ENCODE assay signal across 10 mouse cellular contexts in genomic region chr11:115161578-115162204, GRCm38 (mm10). TPM values are rescaled to one million over a fixed set of nuclear protein-coding genes. Genes with fewer than 3 reads are reported as not detected.
DNase-seq lines count a peak whose midpoint lies in the region; ATAC-seq and TF ChIP-seq lines count a peak whose summit lies in the region.
"Had no signal": no experiment of that assay in that cellular context is flagged by ENCODE, and none has a peak within 500 bp of the region (broad histone marks: within the 10 kb centered on the region; RNA-seq: fewer than 3 reads in every experiment).

No protein-coding gene starts in this region.

- DNase-seq in cerebellum, adult 8-10 months = peak; percentile 18
- DNase-seq in cerebellum, postnatal 10 days = no peak
- no peak for DNase-seq in midbrain, embryonic 10.5 days (ENCODE audit: low spot score)
- peak; percentile 69 for DNase-seq in thymus, postnatal 25 days
- no peak for DNase-seq in midbrain, postnatal 0 days (ENCODE audit: low spot score)
- DNase-seq: right cerebral cortex, postnatal 25 days had no signal

- no peaks in the 10 kb centered on the region for H3K36me3 ChIP-seq in midbrain, embryonic 10.5 days
- no peaks in the 10 kb centered on the region for H3K36me3 ChIP-seq in midbrain, embryonic 16.5 days (ENCODE audit: control insufficient read depth, insufficient read depth, low read length)
- H3K36me3 ChIP-seq in liver, embryonic 15.5 days (replicated peaks) = no peaks in the 10 kb centered on the region
- no peaks in the 10 kb centered on the region for H3K36me3 ChIP-seq in hindbrain, embryonic 16.5 days (ENCODE audit: control insufficient read depth, insufficient read depth, low read length)
- H3K36me3 ChIP-seq in midbrain, postnatal 0 days (ENCODE audit: insufficient read depth, low read length) = no peaks in the 10 kb centered on the region
- H3K36me3 ChIP-seq: embryonic facial prominence, embryonic 10.5 days had no signal

- H3K4me3 ChIP-seq in midbrain, embryonic 10.5 days = peak overlapping the region; percentile 69; the same call in 1 of the 2 replicates
- H3K4me3 ChIP-seq in midbrain, embryonic 16.5 days (ENCODE audit: low read depth, low read length) = no peak overlapping the region
- H3K4me3 ChIP-seq in liver, embryonic 15.5 days (replicated peaks) = no peak overlapping the region
- no peak overlapping the region for H3K4me3 ChIP-seq in hindbrain, embryonic 16.5 days (ENCODE audit: low read length)
- H3K4me3 ChIP-seq in midbrain, postnatal 0 days (ENCODE audit: low read depth, low read length) = no peak overlapping the region

- no peak overlapping the region for H3K27ac ChIP-seq in midbrain, embryonic 10.5 days (replicated peaks)
- H3K27ac ChIP-seq in midbrain, embryonic 16.5 days (ENCODE audit: low read length) = no peak overlapping the region
- peak overlapping the region; percentile 79 for H3K27ac ChIP-seq in liver, embryonic 15.5 days (replicated peaks)
- no peak overlapping the region for H3K27ac ChIP-seq in hindbrain, embryonic 16.5 days (ENCODE audit: low read depth, low read length)
- H3K27ac ChIP-seq in midbrain, postnatal 0 days (ENCODE audit: low read depth, low read length) = no peak overlapping the region

- H3K9ac ChIP-seq in midbrain, embryonic 16.5 days (ENCODE audit: low read depth, low read length) = no peak overlapping the region
- no peak overlapping the region for H3K9ac ChIP-seq in liver, embryonic 15.5 days
- no peak overlapping the region for H3K9ac ChIP-seq in hindbrain, embryonic 16.5 days (ENCODE audit: low read depth, low read length)
- no peak overlapping the region for H3K9ac ChIP-seq in midbrain, postnatal 0 days (replicated peaks; ENCODE audit: low read length, poor library complexity, severe bottlenecking)

- H3K4me1 ChIP-seq in midbrain, embryonic 10.5 days = peaks cover 60% of the 10 kb centered on the region
- H3K4me1 ChIP-seq in midbrain, embryonic 16.5 days (ENCODE audit: control insufficient read depth, insufficient read depth, low read length) = peaks cover 19% of the 10 kb centered on the region
- H3K4me1 ChIP-seq in liver, embryonic 15.5 days (replicated peaks) = peaks cover 75% of the 10 kb centered on the region
- H3K4me1 ChIP-seq in hindbrain, embryonic 16.5 days (ENCODE audit: control insufficient read depth, insufficient read depth, low read depth, low read length) = peaks cover 19% of the 10 kb centered on the region
- H3K4me1 ChIP-seq in midbrain, postnatal 0 days (ENCODE audit: insufficient read depth, low read length) = peaks cover 4% of the 10 kb centered on the region; the same call in 1 of the 2 replicates

- TF ChIP-seq CTCF in midbrain, postnatal 0 days (IDR thresholded peaks at IDR 0.05) = no peak

- WGBS in midbrain, embryonic 10.5 days = 66% methylated on average over 9 of the region's 9 CpGs
- WGBS in midbrain, embryonic 16.5 days = 71% methylated on average over 9 of the region's 9 CpGs
- WGBS in liver, embryonic 15.5 days (ENCODE audit: insufficient replicate concordance) = 14% methylated on average over 9 of the region's 9 CpGs
- WGBS in hindbrain, embryonic 16.5 days = 69% methylated on average over 9 of the region's 9 CpGs
- 62% methylated on average over 9 of the region's 9 CpGs for WGBS in midbrain, postnatal 0 days

- no peaks in the 10 kb centered on the region for H3K9me3 ChIP-seq in midbrain, embryonic 10.5 days (replicated peaks)
- H3K9me3 ChIP-seq in midbrain, embryonic 16.5 days (replicated peaks; ENCODE audit: control insufficient read depth, low read length, poor library complexity, severe bottlenecking) = peaks cover 4% of the 10 kb centered on the region; the same call in 1 of the 2 replicates
- H3K9me3 ChIP-seq in liver, embryonic 15.5 days (replicated peaks) = no peaks in the 10 kb centered on the region
- no peaks in the 10 kb centered on the region for H3K9me3 ChIP-seq in hindbrain, embryonic 16.5 days (ENCODE audit: control insufficient read depth, low read length)
- H3K9me3 ChIP-seq in midbrain, postnatal 0 days (ENCODE audit: low read length) = no peaks in the 10 kb centered on the region

- no peak overlapping the region for H3K4me2 ChIP-seq in midbrain, embryonic 16.5 days (ENCODE audit: low read length)
- peak overlapping the region; percentile 94 for H3K4me2 ChIP-seq in liver, embryonic 15.5 days
- no peak overlapping the region for H3K4me2 ChIP-seq in hindbrain, embryonic 16.5 days (ENCODE audit: low read length)
- no peak overlapping the region for H3K4me2 ChIP-seq in midbrain, postnatal 0 days (ENCODE audit: low read depth, low read length, poor library complexity, severe bottlenecking)

- ATAC-seq in midbrain, embryonic 16.5 days = no peak
- no peak for ATAC-seq in liver, embryonic 15.5 days (ENCODE audit: insufficient read depth)
- ATAC-seq in hindbrain, embryonic 16.5 days = no peak
- no peak for ATAC-seq in midbrain, postnatal 0 days (ENCODE audit: low FRiP score)

- peaks cover 81% of the 10 kb centered on the region for H3K27me3 ChIP-seq in midbrain, embryonic 10.5 days (ENCODE audit: low read depth, poor library complexity, severe bottlenecking)
- H3K27me3 ChIP-seq in midbrain, embryonic 16.5 days (ENCODE audit: control insufficient read depth, insufficient read depth, low read depth, low read length) = peaks cover 42% of the 10 kb centered on the region
- H3K27me3 ChIP-seq in liver, embryonic 15.5 days = peaks cover 31% of the 10 kb centered on the region
- H3K27me3 ChIP-seq in hindbrain, embryonic 16.5 days (replicated peaks; ENCODE audit: control insufficient read depth, insufficient read depth, low read length) = peaks cover 10% of the 10 kb centered on the region; the same call in 1 of the 2 replicates
- peaks cover 31% of the 10 kb centered on the region for H3K27me3 ChIP-seq in midbrain, postnatal 0 days (ENCODE audit: insufficient read depth, low read length)

RNA-seq across cellular contexts. Expression of gene Slc9a3r1, which starts 1.4 kb away (rescaled TPM):
- polyA plus RNA-seq in midbrain, embryonic 10.5 days (2016; fragmentation: Nextera tagmentation; extraction: Ambion mirVana) = 36.8 and 37.8 TPM in 2 replicates
- 47.5 and 57.5 TPM in 2 replicates for polyA plus RNA-seq in midbrain, embryonic 16.5 days (2015; fragmentation: Nextera tagmentation; extraction: Ambion mirVana)
- 76.4 and 82.1 TPM in 2 replicates for polyA plus RNA-seq in liver, embryonic 15.5 days (2015; fragmentation: Nextera tagmentation; extraction: Ambion mirVana)
- 81.5 and 93.4 TPM in 2 replicates for polyA plus RNA-seq in hindbrain, embryonic 16.5 days (2015; fragmentation: Nextera tagmentation; extraction: Ambion mirVana)
- total RNA-seq in midbrain, postnatal 0 days (2014; rRNA removed) = 53.3 and 57.3 TPM in 2 replicates
- 65.4 and 72.9 TPM in 2 replicates for polyA plus RNA-seq in midbrain, postnatal 0 days (2015; fragmentation: Nextera tagmentation; extraction: Ambion mirVana)

RNA-seq across cellular contexts. Expression of gene Tmem104, which starts 25.6 kb away (rescaled TPM):
- 7.1 and 11.3 TPM in 2 replicates for polyA plus RNA-seq in midbrain, embryonic 10.5 days (2016; fragmentation: Nextera tagmentation; extraction: Ambion mirVana)
- 12.5 and 14.9 TPM in 2 replicates for polyA plus RNA-seq in midbrain, embryonic 16.5 days (2015; fragmentation: Nextera tagmentation; extraction: Ambion mirVana)
- polyA plus RNA-seq in liver, embryonic 15.5 days (2015; fragmentation: Nextera tagmentation; extraction: Ambion mirVana) = 5.1 and 6.0 TPM in 2 replicates
- polyA plus RNA-seq in hindbrain, embryonic 16.5 days (2015; fragmentation: Nextera tagmentation; extraction: Ambion mirVana) = 12.3 and 13.1 TPM in 2 replicates
- 7.8 and 8.5 TPM in 2 replicates for total RNA-seq in midbrain, postnatal 0 days (2014; rRNA removed)
- polyA plus RNA-seq in midbrain, postnatal 0 days (2015; fragmentation: Nextera tagmentation; extraction: Ambion mirVana) = 12.2 and 12.9 TPM in 2 replicates

RNA-seq across cellular contexts. Expression of gene Nat9, which starts 26.0 kb away (rescaled TPM):
- polyA plus RNA-seq in midbrain, embryonic 10.5 days (2016; fragmentation: Nextera tagmentation; extraction: Ambion mirVana) = 17.8 and 19.5 TPM in 2 replicates
- polyA plus RNA-seq in midbrain, embryonic 16.5 days (2015; fragmentation: Nextera tagmentation; extraction: Ambion mirVana) = 23.2 and 23.9 TPM in 2 replicates
- 9.9 and 11.6 TPM in 2 replicates for polyA plus RNA-seq in liver, embryonic 15.5 days (2015; fragmentation: Nextera tagmentation; extraction: Ambion mirVana)
- polyA plus RNA-seq in hindbrain, embryonic 16.5 days (2015; fragmentation: Nextera tagmentation; extraction: Ambion mirVana) = 20.9 and 24.6 TPM in 2 replicates
- total RNA-seq in midbrain, postnatal 0 days (2014; rRNA removed) = 13.0 and 19.3 TPM in 2 replicates
- polyA plus RNA-seq in midbrain, postnatal 0 days (2015; fragmentation: Nextera tagmentation; extraction: Ambion mirVana) = 17.5 and 20.1 TPM in 2 replicates

RNA-seq across cellular contexts. Expression of gene Cd300lf, which starts 27.9 kb away (rescaled TPM):
- 0.21 TPM in 1 of 2 replicates, not detected in the other for polyA plus RNA-seq in midbrain, embryonic 10.5 days (2016; fragmentation: Nextera tagmentation; extraction: Ambion mirVana)
- polyA plus RNA-seq in midbrain, embryonic 16.5 days (2015; fragmentation: Nextera tagmentation; extraction: Ambion mirVana) = 0.34 TPM in 1 of 2 replicates, not detected in the other
- 4.5 and 4.8 TPM in 2 replicates for polyA plus RNA-seq in liver, embryonic 15.5 days (2015; fragmentation: Nextera tagmentation; extraction: Ambion mirVana)
- polyA plus RNA-seq in hindbrain, embryonic 16.5 days (2015; fragmentation: Nextera tagmentation; extraction: Ambion mirVana) = 0.29 and 0.32 TPM in 2 replicates
- 0.16 and 0.42 TPM in 2 replicates for total RNA-seq in midbrain, postnatal 0 days (2014; rRNA removed)
- polyA plus RNA-seq in midbrain, postnatal 0 days (2015; fragmentation: Nextera tagmentation; extraction: Ambion mirVana) = 0.09 and 0.10 TPM in 2 replicates
- polyA plus RNA-seq: embryonic facial prominence, embryonic 10.5 days had no signal

Comparison
In these comparisons a context has a peak if more than half of its experiments do, and no peak if none do; other contexts are left out.
1. DNase-seq: peak in cerebellum, adult 8-10 months (single experiment) and thymus, postnatal 25 days (single experiment); none in cerebellum, postnatal 10 days (0 of 2), midbrain, embryonic 10.5 days (single experiment) and midbrain, postnatal 0 days (single experiment).